Mouse (Mus musculus) lung, postnatal 4 days (tissue): ENCODE data around the gene Frmd5.
"Not testable (repeated sequence)": the region's sequence is repeated elsewhere in the genome, so short reads cannot be mapped to it uniquely, and the experiment has no call there.

Source experiments
- DNase-seq, 2 experiments: peaks; one replicate each; pipeline ENCODE4 v3.0.0; 2021

Frmd5 gene

GRCm38 (mm10) chr2:121806959-121807653, at the start of gene Frmd5:
Gene Frmd5 (minus strand): TSS chr2:121807087.
- peak; percentile 90 to 91 for DNase-seq

- no peak for DNase-seq
Observed at GRCm38 (mm10) chr2:121853974-121854373, 47.1 kb upstream of the Frmd5 start.

GRCm38 (mm10) chr2:121852045-121852444, 45.2 kb upstream of the Frmd5 start:
- DNase-seq = no peak

GRCm38 (mm10) chr2:121846050-121846449, 39.2 kb upstream of the Frmd5 start:
- DNase-seq = no peak

- DNase-seq = no peak
Observed at GRCm38 (mm10) chr2:121842249-121842648, 35.4 kb upstream of the Frmd5 start.

GRCm38 (mm10) chr2:121841453-121841852, 34.6 kb upstream of the Frmd5 start:
- no peak for DNase-seq

- no peak for DNase-seq
Observed at GRCm38 (mm10) chr2:121834926-121835325, 28.0 kb upstream of the Frmd5 start.

GRCm38 (mm10) chr2:121832484-121832894, 25.6 kb upstream of the Frmd5 start:
- DNase-seq = peak; percentile 40 to 62

- DNase-seq = no peak
Observed at GRCm38 (mm10) chr2:121828411-121828810, 21.5 kb upstream of the Frmd5 start.

GRCm38 (mm10) chr2:121826189-121826588, 19.3 kb upstream of the Frmd5 start:
- DNase-seq = no peak

GRCm38 (mm10) chr2:121824653-121825052, 17.8 kb upstream of the Frmd5 start:
- no peak for DNase-seq

GRCm38 (mm10) chr2:121821787-121822186, 14.9 kb upstream of the Frmd5 start:
- no peak for DNase-seq

- DNase-seq = not testable (repeated sequence)
Observed at GRCm38 (mm10) chr2:121810876-121811275, 4.0 kb upstream of the Frmd5 start.

- no peak for DNase-seq
Observed at GRCm38 (mm10) chr2:121809126-121809525, 2.2 kb upstream of the Frmd5 start.

- DNase-seq = peak; percentile 24 to 27
Observed at GRCm38 (mm10) chr2:121806171-121806943, 530 bp downstream of the Frmd5 start.

- no peak for DNase-seq
Observed at GRCm38 (mm10) chr2:121799051-121799450, 7.8 kb downstream of the Frmd5 start.

- DNase-seq = no peak
Observed at GRCm38 (mm10) chr2:121795995-121796394, 10.9 kb downstream of the Frmd5 start.

GRCm38 (mm10) chr2:121789777-121790176, 17.1 kb downstream of the Frmd5 start:
- no peak for DNase-seq

- DNase-seq = no peak
Observed at GRCm38 (mm10) chr2:121788415-121788814, 18.5 kb downstream of the Frmd5 start.

- no peak for DNase-seq
Observed at GRCm38 (mm10) chr2:121787767-121788166, 19.1 kb downstream of the Frmd5 start.

- DNase-seq = no peak
Observed at GRCm38 (mm10) chr2:121787271-121787670, 19.6 kb downstream of the Frmd5 start.

- DNase-seq = no peak
Observed at GRCm38 (mm10) chr2:121776219-121776618, 30.7 kb downstream of the Frmd5 start.

GRCm38 (mm10) chr2:121764851-121765250, 42.0 kb downstream of the Frmd5 start:
- DNase-seq = no peak

- no peak for DNase-seq
Observed at GRCm38 (mm10) chr2:121761861-121762260, 45.0 kb downstream of the Frmd5 start.
